Mouse (Mus musculus) G1E (cell line): ENCODE data around the gene Ly6g.

Experiments
- CTCF ChIP-seq: IDR thresholded peaks from 2 replicates; pipeline ENCODE4 v1.5.1; 2012; ENCODE audit warnings: low read depth, low read length, inconsistent platforms, mixed read lengths
- GATA1 ChIP-seq: IDR thresholded peaks from 2 replicates; pipeline ENCODE4 v1.6.1; 2012; ENCODE audit warnings: borderline replicate concordance, low read length, inconsistent platforms, mixed read lengths

- TF ChIP-seq GATA1 (no peak), CTCF (no peak)
Measured at GRCm38 (mm10) chr15:75116525-75116924, 38.5 kb upstream of the Ly6g start.
